23 mouse cellular contexts compared by ENCODE assay signal in genomic region chr17:32257944-32258343, GRCm38 (mm10). TPM values are rescaled to one million over a fixed set of nuclear protein-coding genes. Genes with fewer than 3 reads are reported as not detected.
DNase-seq lines count a peak whose midpoint lies in the region; ATAC-seq and TF ChIP-seq lines count a peak whose summit lies in the region.
"Had no signal": no experiment of that assay in that cellular context is flagged by ENCODE, and none has a peak within 500 bp of the region (broad histone marks: within the 10 kb centered on the region; RNA-seq: fewer than 3 reads in every experiment).

No protein-coding gene starts in this region.

- H3K27me3 ChIP-seq in heart, embryonic 11.5 days (ENCODE audit: control insufficient read depth, insufficient read depth, low read length), result no peaks in the 10 kb centered on the region
- no peaks in the 10 kb centered on the region for H3K27me3 ChIP-seq in heart, adult 2 months (ENCODE audit: control insufficient read depth, insufficient read depth, low read length)
- no peaks in the 10 kb centered on the region for H3K27me3 ChIP-seq in hindbrain, embryonic 10.5 days (ENCODE audit: insufficient read depth, poor library complexity, severe bottlenecking)
- H3K27me3 ChIP-seq in hindbrain, postnatal 0 days (ENCODE audit: insufficient read depth, low read length), result no peaks in the 10 kb centered on the region
- H3K27me3 ChIP-seq in midbrain, embryonic 11.5 days (ENCODE audit: control insufficient read depth, insufficient read depth, low read length), result no peaks in the 10 kb centered on the region
- no peaks in the 10 kb centered on the region for H3K27me3 ChIP-seq in midbrain, embryonic 16.5 days (ENCODE audit: control insufficient read depth, insufficient read depth, low read depth, low read length)
- H3K27me3 ChIP-seq in liver, embryonic 15.5 days, result no peaks in the 10 kb centered on the region
- H3K27me3 ChIP-seq: CH12.LX; forebrain, embryonic 15.5 days; hindbrain, embryonic 13.5 days; kidney, embryonic 15.5 days; lung, embryonic 15.5 days; neural tube, embryonic 12.5 days had no signal

- no peaks in the 10 kb centered on the region for H3K36me3 ChIP-seq in heart, embryonic 11.5 days (ENCODE audit: control insufficient read depth, insufficient read depth, low read length)
- peaks cover 16% of the 10 kb centered on the region for H3K36me3 ChIP-seq in heart, adult 2 months (ENCODE audit: control insufficient read depth, insufficient read depth, low read length)
- H3K36me3 ChIP-seq in hindbrain, embryonic 10.5 days, result peaks cover 16% of the 10 kb centered on the region
- H3K36me3 ChIP-seq in hindbrain, postnatal 0 days (ENCODE audit: insufficient read depth, low read length), result no peaks in the 10 kb centered on the region
- no peaks in the 10 kb centered on the region for H3K36me3 ChIP-seq in midbrain, embryonic 11.5 days (ENCODE audit: control insufficient read depth, insufficient read depth, low read length)
- no peaks in the 10 kb centered on the region for H3K36me3 ChIP-seq in midbrain, embryonic 16.5 days (ENCODE audit: control insufficient read depth, insufficient read depth, low read length)
- 0 out of 2 replicates have a peak, but pooled peaks cover 15% of the 10 kb centered on the region for H3K36me3 ChIP-seq in liver, embryonic 15.5 days (replicated peaks)
- H3K36me3 ChIP-seq: forebrain, embryonic 15.5 days; hindbrain, embryonic 13.5 days; lung, embryonic 15.5 days; neural tube, embryonic 12.5 days had no signal

- TF ChIP-seq CTCF in heart, adult 2 months (IDR thresholded peaks at IDR 0.05), result no peak
- TF ChIP-seq CTCF in hindbrain, postnatal 0 days (IDR thresholded peaks at IDR 0.05; ENCODE audit: low read depth), result no peak

- H3K4me3 ChIP-seq in heart, embryonic 11.5 days (ENCODE audit: low read depth, low read length), result no peak overlapping the region
- no peak overlapping the region for H3K4me3 ChIP-seq in heart, adult 2 months
- no peak overlapping the region for H3K4me3 ChIP-seq in hindbrain, embryonic 10.5 days
- no peak overlapping the region for H3K4me3 ChIP-seq in hindbrain, postnatal 0 days (ENCODE audit: low read length)
- no peak overlapping the region for H3K4me3 ChIP-seq in midbrain, embryonic 11.5 days (ENCODE audit: low read depth, low read length)
- H3K4me3 ChIP-seq in midbrain, embryonic 16.5 days (ENCODE audit: low read depth, low read length), result no peak overlapping the region
- H3K4me3 ChIP-seq in liver, embryonic 15.5 days (replicated peaks), result no peak overlapping the region
- H3K4me3 ChIP-seq: forebrain, embryonic 15.5 days; hindbrain, embryonic 13.5 days; kidney, embryonic 15.5 days; lung, embryonic 15.5 days; neural tube, embryonic 12.5 days had no signal

- intact Hi-C loops in heart, adult 2 months (cut with DNase I), result no loop called here

- no peak for DNase-seq in heart, adult 2 months
- DNase-seq in hindbrain, embryonic 10.5 days (ENCODE audit: low spot score), result no peak
- no peak for DNase-seq in hindbrain, postnatal 0 days (ENCODE audit: low spot score)
- DNase-seq in midbrain, embryonic 11.5 days (ENCODE audit: low spot score, missing footprints), result peak; percentile 82
- DNase-seq in adipocyte (ENCODE audit: low spot score), result no peak
- DNase-seq: adrenal gland, postnatal 36 days; cerebellum, adult 18-20 months; cerebellum, postnatal 25 days; embryo, embryonic 11 days; gastrocnemius, postnatal 25 days; lung, postnatal 4 days; right cerebral cortex, adult 18-20 months; thymus, postnatal 25 days had no signal

- TF ChIP-seq POLR2A in heart, adult 2 months (IDR thresholded peaks at IDR 0.05; ENCODE audit: insufficient read depth, low read depth, low read length), result no peak

- TF ChIP-seq EP300 in heart, adult 2 months (IDR thresholded peaks at IDR 0.05; ENCODE audit: insufficient read depth, low read depth, low read length), result no peak

- H3K4me1 ChIP-seq in heart, embryonic 11.5 days (ENCODE audit: control insufficient read depth, insufficient read depth, low read length), result peaks cover 23% of the 10 kb centered on the region
- peaks cover 16% of the 10 kb centered on the region for H3K4me1 ChIP-seq in heart, adult 2 months (ENCODE audit: control insufficient read depth, insufficient read depth, low read length)
- H3K4me1 ChIP-seq in hindbrain, embryonic 10.5 days (replicated peaks), result peaks cover 17% of the 10 kb centered on the region
- no peaks in the 10 kb centered on the region for H3K4me1 ChIP-seq in hindbrain, postnatal 0 days (ENCODE audit: insufficient read depth, low read length)
- peaks cover 8% of the 10 kb centered on the region for H3K4me1 ChIP-seq in midbrain, embryonic 11.5 days (ENCODE audit: control insufficient read depth, insufficient read depth, low read length)
- H3K4me1 ChIP-seq in midbrain, embryonic 16.5 days (ENCODE audit: control insufficient read depth, insufficient read depth, low read length), result peaks cover 6% of the 10 kb centered on the region; the same call in 1 of the 2 replicates
- peaks cover 39% of the 10 kb centered on the region for H3K4me1 ChIP-seq in liver, embryonic 15.5 days (replicated peaks)

- H3K9me3 ChIP-seq in heart, embryonic 11.5 days (replicated peaks; ENCODE audit: control insufficient read depth, low read length), result no peaks in the 10 kb centered on the region
- no peaks in the 10 kb centered on the region for H3K9me3 ChIP-seq in hindbrain, embryonic 10.5 days
- H3K9me3 ChIP-seq in hindbrain, postnatal 0 days (ENCODE audit: low read length), result no peaks in the 10 kb centered on the region
- H3K9me3 ChIP-seq in midbrain, embryonic 11.5 days (ENCODE audit: control insufficient read depth, low read length), result no peaks in the 10 kb centered on the region
- no peaks in the 10 kb centered on the region for H3K9me3 ChIP-seq in midbrain, embryonic 16.5 days (replicated peaks; ENCODE audit: control insufficient read depth, low read length, poor library complexity, severe bottlenecking)
- no peaks in the 10 kb centered on the region for H3K9me3 ChIP-seq in liver, embryonic 15.5 days (replicated peaks)
- H3K9me3 ChIP-seq: forebrain, embryonic 15.5 days; hindbrain, embryonic 13.5 days; kidney, embryonic 15.5 days; lung, embryonic 15.5 days; neural tube, embryonic 12.5 days had no signal

- H3K4me2 ChIP-seq in heart, embryonic 11.5 days, result peak overlapping the region; percentile 51
- no peak overlapping the region for H3K4me2 ChIP-seq in hindbrain, postnatal 0 days (ENCODE audit: low read depth, low read length)
- 0 out of 2 replicates have a peak overlapping the region, but pooled peaks have one; percentile 16 for H3K4me2 ChIP-seq in midbrain, embryonic 11.5 days
- no peak overlapping the region for H3K4me2 ChIP-seq in midbrain, embryonic 16.5 days (ENCODE audit: low read length)
- H3K4me2 ChIP-seq in liver, embryonic 15.5 days, result peak overlapping the region; percentile 28; the same call in 1 of the 2 replicates
- H3K4me2 ChIP-seq: forebrain, embryonic 15.5 days; hindbrain, embryonic 13.5 days; kidney, embryonic 15.5 days; lung, embryonic 15.5 days; neural tube, embryonic 12.5 days had no signal

- peak overlapping the region; percentile 76 for H3K27ac ChIP-seq in heart, embryonic 11.5 days (ENCODE audit: low read depth, low read length)
- H3K27ac ChIP-seq in heart, adult 2 months, result no peak overlapping the region
- peak overlapping the region; percentile 37 for H3K27ac ChIP-seq in hindbrain, embryonic 10.5 days
- no peak overlapping the region for H3K27ac ChIP-seq in hindbrain, postnatal 0 days
- no peak overlapping the region for H3K27ac ChIP-seq in midbrain, embryonic 11.5 days (ENCODE audit: low read depth, low read length)
- H3K27ac ChIP-seq in midbrain, embryonic 16.5 days (ENCODE audit: low read length), result no peak overlapping the region
- no peak overlapping the region for H3K27ac ChIP-seq in liver, embryonic 15.5 days (replicated peaks)
- H3K27ac ChIP-seq: forebrain, embryonic 15.5 days; hindbrain, embryonic 13.5 days; kidney, embryonic 15.5 days; lung, embryonic 15.5 days; neural tube, embryonic 12.5 days had no signal

- H3K79me2 ChIP-seq in heart, adult 2 months (replicated peaks; ENCODE audit: control insufficient read depth, insufficient read depth, low read length), result peaks cover 19% of the 10 kb centered on the region

- no peak overlapping the region for H3K9ac ChIP-seq in heart, embryonic 11.5 days (ENCODE audit: low read depth, low read length)
- no peak overlapping the region for H3K9ac ChIP-seq in heart, adult 2 months (ENCODE audit: low read depth, low read length)
- no peak overlapping the region for H3K9ac ChIP-seq in hindbrain, postnatal 0 days (replicated peaks; ENCODE audit: low read length)
- no peak overlapping the region for H3K9ac ChIP-seq in midbrain, embryonic 11.5 days (ENCODE audit: low read length)
- H3K9ac ChIP-seq in midbrain, embryonic 16.5 days (ENCODE audit: low read depth, low read length), result no peak overlapping the region
- no peak overlapping the region for H3K9ac ChIP-seq in liver, embryonic 15.5 days
- H3K9ac ChIP-seq: forebrain, embryonic 15.5 days; hindbrain, embryonic 13.5 days; kidney, embryonic 15.5 days; lung, embryonic 15.5 days; neural tube, embryonic 12.5 days had no signal

- 28% methylated on average over 6 of the region's 6 CpGs for WGBS in heart, embryonic 11.5 days (ENCODE audit: insufficient replicate concordance)
- WGBS in heart, adult 2 months, result 32% methylated on average over 6 of the region's 6 CpGs
- WGBS in hindbrain, embryonic 10.5 days, result 61% methylated on average over 6 of the region's 6 CpGs
- 43% methylated on average over 6 of the region's 6 CpGs for WGBS in hindbrain, postnatal 0 days
- 42% methylated on average over 6 of the region's 6 CpGs for WGBS in midbrain, embryonic 11.5 days
- WGBS in midbrain, embryonic 16.5 days, result 35% methylated on average over 6 of the region's 6 CpGs
- 14% methylated on average over 6 of the region's 6 CpGs for WGBS in liver, embryonic 15.5 days (ENCODE audit: insufficient replicate concordance)

- peak; percentile 52; the same call in 1 of the 2 replicates for ATAC-seq in heart, embryonic 11.5 days (replicated peaks; ENCODE audit: insufficient number of reproducible peaks, low FRiP score, low TSS enrichment)
- ATAC-seq in hindbrain, postnatal 0 days, result no peak
- ATAC-seq in midbrain, embryonic 11.5 days (ENCODE audit: low FRiP score), result 0 out of 2 replicates have a peak, but pooled peaks have one; percentile 22
- no peak for ATAC-seq in midbrain, embryonic 16.5 days
- ATAC-seq in liver, embryonic 15.5 days (ENCODE audit: insufficient read depth), result no peak
- ATAC-seq: forebrain, embryonic 15.5 days; intestine, postnatal 0 days had no signal

RNA-seq across cellular contexts. Expression of gene Brd4, which starts 26.6 kb away (rescaled TPM):
- polyA plus RNA-seq in heart, embryonic 11.5 days (2014; fragmentation: Nextera tagmentation; extraction: Ambion mirVana), result 67.1 and 76.2 TPM in 2 replicates
- 10 to 100 TPM; 53.3 to 55.6 TPM for total RNA-seq in heart, adult 2 months (2021)
- 16.5 and 21.7 TPM in 2 replicates for polyA plus RNA-seq in heart, adult 2 months (2012; rRNA removed)
- 113 and 134 TPM in 2 replicates for polyA plus RNA-seq in hindbrain, embryonic 10.5 days (2016; fragmentation: Nextera tagmentation; extraction: Ambion mirVana)
- total RNA-seq in hindbrain, postnatal 0 days (2014; rRNA removed), result 34.3 and 46.5 TPM in 2 replicates
- 60.8 and 73.8 TPM in 2 replicates for polyA plus RNA-seq in hindbrain, postnatal 0 days (2015; fragmentation: Nextera tagmentation; extraction: Ambion mirVana)
- polyA plus RNA-seq in midbrain, embryonic 11.5 days (2014; fragmentation: Nextera tagmentation; extraction: Ambion mirVana), result 82.8 and 97.9 TPM in 2 replicates
- 84.3 and 84.6 TPM in 2 replicates for polyA plus RNA-seq in midbrain, embryonic 16.5 days (2015; fragmentation: Nextera tagmentation; extraction: Ambion mirVana)
- 31.5 and 34.7 TPM in 2 replicates for polyA plus RNA-seq in liver, embryonic 15.5 days (2015; fragmentation: Nextera tagmentation; extraction: Ambion mirVana)

Comparison
In these comparisons a context has a peak if more than half of its experiments do, and no peak if none do; other contexts are left out.
1. ATAC-seq: peak in heart, embryonic 11.5 days (single experiment) and midbrain, embryonic 11.5 days (single experiment); none in hindbrain, postnatal 0 days (single experiment), midbrain, embryonic 16.5 days (single experiment) and liver, embryonic 15.5 days (single experiment).
2. H3K27ac ChIP-seq: peak in heart, embryonic 11.5 days (single experiment) and hindbrain, embryonic 10.5 days (single experiment); none in heart, adult 2 months (single experiment), hindbrain, postnatal 0 days (single experiment), midbrain, embryonic 11.5 days (single experiment), midbrain, embryonic 16.5 days (single experiment) and liver, embryonic 15.5 days (single experiment).
3. H3K4me2 ChIP-seq: peak in heart, embryonic 11.5 days (single experiment), midbrain, embryonic 11.5 days (single experiment) and liver, embryonic 15.5 days (single experiment); none in hindbrain, postnatal 0 days (single experiment) and midbrain, embryonic 16.5 days (single experiment).